Mouse (Mus musculus): ENCODE results near the gene Pgf. TPM values are rescaled to one million over a fixed set of nuclear protein-coding genes. Genes with fewer than 3 reads are reported as not detected.

The Pgf gene
- polyA plus RNA-seq, 2 experiments = 0.08 to 0.32 TPM

GRCm38 (mm10) chr12:85202191-85202590 is 24.6 kb upstream of the Pgf start:
- no peak for DNase-seq (ENCODE audit: low read depth in 3 of 3, low spot score in 3 of 3)
- no peak overlapping the region for H3K4me3 ChIP-seq (ENCODE audit: insufficient read depth in 1 of 2, low read depth in 2 of 2, low read length in 2 of 2)
- H3K9me3 ChIP-seq (ENCODE audit: control insufficient read depth, low read length) = no peaks in the 10 kb centered on the region
- no peak overlapping the region for H3K4me2 ChIP-seq (ENCODE audit: low read depth)
- no peak for ATAC-seq (ENCODE audit: insufficient read depth)
- TF ChIP-seq CTCF (IDR thresholded peaks at IDR 0.05; ENCODE audit: low read depth) (no peak), EP300 (IDR thresholded peaks at IDR 0.05; ENCODE audit: low read depth) (no peak)
- H3K9ac ChIP-seq (replicated peaks) = no peak overlapping the region
- 74% methylated on average over 7 of the region's 7 CpGs for WGBS (ENCODE audit: insufficient replicate concordance)
- H3K4me1 ChIP-seq (replicated peaks; ENCODE audit: control insufficient read depth in 2 of 2, insufficient read depth in 2 of 2, low read length in 1 of 2) = no peaks in the 10 kb centered on the region; a peak in 1 of 4 replicates
- no peak overlapping the region for H3K27ac ChIP-seq
- no peaks in the 10 kb centered on the region for H3K36me3 ChIP-seq (replicated peaks; ENCODE audit: control insufficient read depth, insufficient read depth, low read depth)
- H3K27me3 ChIP-seq (ENCODE audit: control insufficient read depth, insufficient read depth, low read length) = no peaks in the 10 kb centered on the region

GRCm38 (mm10) chr12:85201830-85202147 is 24.2 kb upstream of the Pgf start:
- DNase-seq (ENCODE audit: low read depth in 3 of 3, low spot score in 3 of 3) = no peak
- WGBS (ENCODE audit: insufficient replicate concordance) = 49% methylated on average over 2 of the region's 2 CpGs
- Histone ChIP-seq H3K36me3 (replicated peaks; ENCODE audit: control insufficient read depth, insufficient read depth, low read depth) (no peaks in the 10 kb centered on the region), H3K4me2 (ENCODE audit: low read depth) (no peak overlapping the region), H3K4me3 (ENCODE audit: insufficient read depth in 1 of 2, low read depth in 2 of 2, low read length in 2 of 2) (no peak overlapping the region), H3K27ac (no peak overlapping the region), H3K9me3 (ENCODE audit: control insufficient read depth, low read length) (no peaks in the 10 kb centered on the region), H3K9ac (replicated peaks) (no peak overlapping the region), H3K4me1 (replicated peaks; ENCODE audit: control insufficient read depth in 2 of 2, insufficient read depth in 2 of 2, low read length in 1 of 2) (no peaks in the 10 kb centered on the region; a peak in 1 of 4 replicates), H3K27me3 (ENCODE audit: control insufficient read depth, insufficient read depth, low read length) (no peaks in the 10 kb centered on the region)
- ATAC-seq (ENCODE audit: insufficient read depth) = no peak
- TF ChIP-seq EP300 (IDR thresholded peaks at IDR 0.05; ENCODE audit: low read depth) (no peak), CTCF (IDR thresholded peaks at IDR 0.05; ENCODE audit: low read depth) (no peak)

DNA sequence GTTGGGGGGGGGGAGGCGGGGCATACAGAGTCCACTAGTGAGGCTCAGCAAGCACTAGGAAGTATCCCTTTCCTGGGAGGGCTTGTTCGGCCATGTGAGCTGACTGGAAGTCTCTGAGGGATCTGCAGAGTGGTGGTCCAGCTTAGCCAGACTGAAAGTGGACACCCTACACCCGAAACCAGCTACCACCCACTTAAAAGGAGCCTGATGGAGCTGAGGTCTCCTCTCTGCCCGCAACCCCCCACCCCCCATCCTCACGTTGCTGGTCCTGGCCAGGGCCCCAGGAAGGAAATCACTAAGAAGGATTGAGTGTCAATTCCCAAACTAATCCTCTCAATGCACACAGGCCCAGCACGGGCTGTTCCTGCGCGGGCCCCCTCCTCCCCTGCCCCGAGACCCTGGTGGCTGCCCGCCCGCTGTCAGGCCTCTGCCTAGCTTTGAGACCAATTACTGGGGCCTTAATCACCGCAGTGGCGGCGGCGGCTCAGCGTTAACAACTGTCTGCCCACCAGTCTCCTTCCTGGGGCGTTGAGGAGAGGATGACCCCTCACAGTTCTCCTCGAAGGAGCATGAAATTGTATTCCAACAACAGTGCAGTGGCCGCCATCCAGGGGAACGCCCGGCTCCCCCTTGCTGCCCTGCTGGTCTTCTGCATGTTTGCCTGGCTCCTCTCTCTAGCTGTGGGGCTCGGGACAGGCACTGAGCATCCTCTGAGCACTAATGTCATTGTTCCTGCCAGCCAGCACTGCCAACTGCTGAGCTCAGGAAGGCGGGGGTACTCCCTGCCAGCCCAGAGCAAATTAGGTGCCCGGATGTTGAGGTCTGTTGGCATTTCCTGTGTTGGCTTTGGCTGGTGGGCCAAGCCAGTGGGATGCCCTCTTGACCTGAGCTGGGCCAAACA is 23.6 kb upstream of the Pgf start:
- H3K9ac ChIP-seq (replicated peaks) = no peak overlapping the region
- H3K4me2 ChIP-seq (ENCODE audit: low read depth) = no peak overlapping the region
- no peaks in the 10 kb centered on the region for H3K9me3 ChIP-seq (ENCODE audit: control insufficient read depth, low read length)
- no peak overlapping the region for H3K4me3 ChIP-seq (ENCODE audit: insufficient read depth in 1 of 2, low read depth in 2 of 2, low read length in 2 of 2)
- ATAC-seq (ENCODE audit: insufficient read depth) = no peak
- DNase-seq (ENCODE audit: low read depth in 3 of 3, low spot score in 3 of 3) = no peak
- H3K36me3 ChIP-seq (replicated peaks; ENCODE audit: control insufficient read depth, insufficient read depth, low read depth) = no peaks in the 10 kb centered on the region
- no peak overlapping the region for H3K27ac ChIP-seq
- TF ChIP-seq EP300 (IDR thresholded peaks at IDR 0.05; ENCODE audit: low read depth) = no peak
- TF ChIP-seq CTCF (IDR thresholded peaks at IDR 0.05; ENCODE audit: low read depth) = no peak
- no peaks in the 10 kb centered on the region for H3K4me1 ChIP-seq (replicated peaks; ENCODE audit: control insufficient read depth in 2 of 2, insufficient read depth in 2 of 2, low read length in 1 of 2)
- 43% methylated on average over 24 of the region's 24 CpGs for WGBS (ENCODE audit: insufficient replicate concordance)
- no peaks in the 10 kb centered on the region for H3K27me3 ChIP-seq (ENCODE audit: control insufficient read depth, insufficient read depth, low read length)

DNA sequence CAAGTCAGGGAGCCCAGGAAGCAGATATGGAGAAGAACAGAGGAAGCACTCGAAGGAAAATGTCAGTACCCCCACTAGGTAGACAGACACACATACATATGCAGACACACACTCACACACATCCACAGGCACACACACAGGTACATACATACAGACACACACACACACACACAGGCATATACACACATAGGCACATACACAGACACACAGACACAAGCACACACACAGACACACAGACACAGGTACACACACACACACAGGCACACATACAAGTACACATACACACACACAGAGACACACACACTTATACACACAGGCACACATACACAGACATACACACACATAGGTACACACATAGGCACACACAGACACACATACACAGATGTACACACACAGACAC is 22.4 kb upstream of the Pgf start:
- Histone ChIP-seq H3K27me3 (ENCODE audit: control insufficient read depth, insufficient read depth, low read length) (no peaks in the 10 kb centered on the region), H3K36me3 (replicated peaks; ENCODE audit: control insufficient read depth, insufficient read depth, low read depth) (no peaks in the 10 kb centered on the region), H3K4me2 (ENCODE audit: low read depth) (no peak overlapping the region), H3K9ac (replicated peaks) (no peak overlapping the region), H3K27ac (no peak overlapping the region), H3K4me3 (ENCODE audit: insufficient read depth in 1 of 2, low read depth in 2 of 2, low read length in 2 of 2) (no peak overlapping the region), H3K4me1 (replicated peaks; ENCODE audit: control insufficient read depth in 2 of 2, insufficient read depth in 2 of 2, low read length in 1 of 2) (no peaks in the 10 kb centered on the region), H3K9me3 (ENCODE audit: control insufficient read depth, low read length) (no peaks in the 10 kb centered on the region)
- TF ChIP-seq EP300 (IDR thresholded peaks at IDR 0.05; ENCODE audit: low read depth) (no peak), CTCF (IDR thresholded peaks at IDR 0.05; ENCODE audit: low read depth) (no peak)
- 58% methylated on average over 1 of the region's 1 CpGs for WGBS (ENCODE audit: insufficient replicate concordance)
- ATAC-seq (ENCODE audit: insufficient read depth) = no peak
- no peak for DNase-seq (ENCODE audit: low read depth in 3 of 3, low spot score in 3 of 3)

GRCm38 (mm10) chr12:85197936-85198335 is 20.3 kb upstream of the Pgf start:
- WGBS (ENCODE audit: insufficient replicate concordance) = 63% methylated on average over 8 of the region's 8 CpGs
- DNase-seq (ENCODE audit: low read depth in 3 of 3, low spot score in 3 of 3) = no peak
- Histone ChIP-seq H3K9ac (replicated peaks) (no peak overlapping the region), H3K4me1 (replicated peaks; ENCODE audit: control insufficient read depth in 2 of 2, insufficient read depth in 2 of 2, low read length in 1 of 2) (no peaks in the 10 kb centered on the region), H3K27ac (no peak overlapping the region), H3K4me3 (ENCODE audit: insufficient read depth in 1 of 2, low read depth in 2 of 2, low read length in 2 of 2) (no peak overlapping the region), H3K9me3 (ENCODE audit: control insufficient read depth, low read length) (no peaks in the 10 kb centered on the region), H3K27me3 (ENCODE audit: control insufficient read depth, insufficient read depth, low read length) (no peaks in the 10 kb centered on the region), H3K36me3 (replicated peaks; ENCODE audit: control insufficient read depth, insufficient read depth, low read depth) (no peaks in the 10 kb centered on the region), H3K4me2 (ENCODE audit: low read depth) (no peak overlapping the region)
- ATAC-seq (ENCODE audit: insufficient read depth) = no peak
- TF ChIP-seq EP300 (IDR thresholded peaks at IDR 0.05; ENCODE audit: low read depth) (no peak), CTCF (IDR thresholded peaks at IDR 0.05; ENCODE audit: low read depth) (no peak)

Measured in liver, embryonic 14.5 days (tissue).